Mouse (Mus musculus) adrenal gland, adult (tissue): Measurements from ENCODE around the gene Mycs.

Source experiments
- DNase-seq, 2 experiments: peaks; one replicate each; pipeline ENCODE4 v3.0.0; 2022 to 2023; ENCODE audit warnings: low spot score in 1 of 2; ENCODE audit not compliant: inconsistent age in 2 of 2

Mycs gene

GRCm38 (mm10) chrX:5469165-5469564 is at the start of gene Mycs:
Gene Mycs, minus strand, starts transcription at chrX:5469265.
- no peak for DNase-seq

DNA sequence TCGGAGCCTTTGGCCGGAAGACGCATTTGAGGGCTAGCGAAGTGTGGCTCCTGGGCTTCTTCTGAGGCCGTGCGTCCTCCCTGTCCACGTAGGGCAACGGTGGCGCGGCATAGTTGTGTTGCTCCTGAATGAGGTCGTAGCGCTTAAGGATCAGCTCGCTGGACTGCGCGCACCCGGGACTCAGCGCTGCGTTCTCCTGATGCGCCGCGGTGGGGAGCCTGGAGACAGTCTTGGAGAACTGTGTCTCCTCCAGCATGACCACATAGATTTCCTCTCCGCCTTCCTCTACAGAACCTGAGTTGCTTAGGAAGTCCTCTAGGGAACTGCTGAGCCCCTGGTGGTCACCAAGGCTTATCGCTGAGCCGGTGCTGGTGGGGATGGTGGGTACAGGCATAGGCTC is 1.0 kb downstream of the Mycs start:
- DNase-seq = no peak
